Comparison of ENCODE assay signal across 11 mouse cellular contexts in genomic region chr13:48994903-48995302, GRCm38 (mm10). TPM values are rescaled to one million over a fixed set of nuclear protein-coding genes. Genes with fewer than 3 reads are reported as not detected.
DNase-seq lines count a peak whose midpoint lies in the region; ATAC-seq and TF ChIP-seq lines count a peak whose summit lies in the region.
"Had no signal": no experiment of that assay in that cellular context is flagged by ENCODE, and none has a peak within 500 bp of the region (broad histone marks: within the 10 kb centered on the region; RNA-seq: fewer than 3 reads in every experiment).

No protein-coding gene starts in this region.

- H3K36me3 ChIP-seq in kidney, postnatal 0 days (ENCODE audit: insufficient read depth, low read length) = no peaks in the 10 kb centered on the region
- H3K36me3 ChIP-seq in thymus, adult 2 months (ENCODE audit: control insufficient read depth, insufficient read depth, low read length) = no peaks in the 10 kb centered on the region
- H3K36me3 ChIP-seq: heart, embryonic 15.5 days; limb, embryonic 15.5 days had no signal

- TF ChIP-seq CTCF in kidney, postnatal 0 days (IDR thresholded peaks at IDR 0.05; ENCODE audit: low read depth) = no peak
- no peak for TF ChIP-seq CTCF in thymus, adult 2 months (IDR thresholded peaks at IDR 0.05; ENCODE audit: borderline replicate concordance, control insufficient read depth, extremely low read depth, insufficient read depth, low read length, poor library complexity)

- H3K27me3 ChIP-seq in kidney, postnatal 0 days (ENCODE audit: insufficient read depth, low read length) = no peaks in the 10 kb centered on the region
- no peaks in the 10 kb centered on the region for H3K27me3 ChIP-seq in thymus, adult 2 months (ENCODE audit: control insufficient read depth, insufficient read depth, low read length)
- H3K27me3 ChIP-seq: heart, embryonic 15.5 days; limb, embryonic 15.5 days had no signal

- 19% methylated on average over 3 of the region's 3 CpGs for WGBS in kidney, postnatal 0 days
- WGBS in thymus, adult 2 months = 5% methylated on average over 3 of the region's 3 CpGs

- peak; percentile 70 for DNase-seq in kidney, postnatal 0 days (ENCODE audit: low spot score)
- DNase-seq in kidney, adult 8-10 months = no peak
- DNase-seq in embryo, embryonic 10 days (ENCODE audit: low spot score) = peak; percentile 64
- peak; percentile 64 for DNase-seq in induced T-regulatory cell, adult 2 months (ENCODE audit: low read depth)
- DNase-seq in thymus, adult 2 months = peak; percentile 54
- no peak for DNase-seq in cerebellum, postnatal 36 days
- DNase-seq in kidney, postnatal 36 days = no peak
- no peak for DNase-seq in kidney, adult 9 months
- DNase-seq: right cerebral cortex, adult 18-20 months had no signal

- no peak; the same call in 1 of the 2 replicates for ATAC-seq in kidney, postnatal 0 days (replicated peaks; ENCODE audit: low FRiP score, low read depth)

- no peak overlapping the region for H3K4me2 ChIP-seq in kidney, postnatal 0 days (ENCODE audit: low read length)
- H3K4me2 ChIP-seq: heart, embryonic 15.5 days; limb, embryonic 15.5 days had no signal

- no peak overlapping the region for H3K9ac ChIP-seq in kidney, postnatal 0 days (ENCODE audit: low read depth, low read length)
- H3K9ac ChIP-seq: heart, embryonic 15.5 days; limb, embryonic 15.5 days had no signal

- no peaks in the 10 kb centered on the region for H3K9me3 ChIP-seq in kidney, postnatal 0 days (replicated peaks; ENCODE audit: low read length)
- H3K9me3 ChIP-seq: heart, embryonic 15.5 days; limb, embryonic 15.5 days had no signal

- no peak for TF ChIP-seq POLR2A in thymus, adult 2 months (IDR thresholded peaks at IDR 0.05; ENCODE audit: control insufficient read depth, extremely low read depth, insufficient read depth, low read length, poor library complexity)

- H3K4me3 ChIP-seq in kidney, postnatal 0 days (replicated peaks; ENCODE audit: low read depth, low read length) = no peak overlapping the region
- no peak overlapping the region for H3K4me3 ChIP-seq in thymus, adult 2 months (ENCODE audit: control insufficient read depth, insufficient read depth, low read length)
- H3K4me3 ChIP-seq: heart, embryonic 15.5 days; limb, embryonic 15.5 days had no signal

- H3K4me1 ChIP-seq in kidney, postnatal 0 days (replicated peaks; ENCODE audit: insufficient read depth, low read length) = no peaks in the 10 kb centered on the region
- peaks cover 6% of the 10 kb centered on the region; the same call in 1 of the 2 replicates for H3K4me1 ChIP-seq in thymus, adult 2 months (replicated peaks; ENCODE audit: control insufficient read depth, insufficient read depth, low read length)
- H3K4me1 ChIP-seq: limb, embryonic 15.5 days had no signal

- H3K27ac ChIP-seq in kidney, postnatal 0 days = no peak overlapping the region
- peak overlapping the region; percentile 28; the same call in 1 of the 2 replicates for H3K27ac ChIP-seq in thymus, adult 2 months (ENCODE audit: control insufficient read depth, insufficient read depth, low read length)
- H3K27ac ChIP-seq: heart, embryonic 15.5 days; limb, embryonic 15.5 days had no signal

RNA-seq across cellular contexts. Expression of gene Fam120a, which starts 27.1 kb away (rescaled TPM):
- polyA plus RNA-seq in kidney, postnatal 0 days (2015; fragmentation: Nextera tagmentation; extraction: Ambion mirVana) = 26.6 and 28.6 TPM in 2 replicates
- polyA plus RNA-seq in thymus, adult 2 months (2012; rRNA removed) = 120 and 142 TPM in 2 replicates

Comparison
In these comparisons a context has a peak if more than half of its experiments do, and no peak if none do; other contexts are left out.
1. DNase-seq: peak in kidney, postnatal 0 days (single experiment), embryo, embryonic 10 days (single experiment), induced T-regulatory cell, adult 2 months (single experiment) and thymus, adult 2 months (single experiment); none in kidney, adult 8-10 months (0 of 2), cerebellum, postnatal 36 days (0 of 2), kidney, postnatal 36 days (0 of 2) and kidney, adult 9 months (single experiment).